In the genomic region with DNA sequence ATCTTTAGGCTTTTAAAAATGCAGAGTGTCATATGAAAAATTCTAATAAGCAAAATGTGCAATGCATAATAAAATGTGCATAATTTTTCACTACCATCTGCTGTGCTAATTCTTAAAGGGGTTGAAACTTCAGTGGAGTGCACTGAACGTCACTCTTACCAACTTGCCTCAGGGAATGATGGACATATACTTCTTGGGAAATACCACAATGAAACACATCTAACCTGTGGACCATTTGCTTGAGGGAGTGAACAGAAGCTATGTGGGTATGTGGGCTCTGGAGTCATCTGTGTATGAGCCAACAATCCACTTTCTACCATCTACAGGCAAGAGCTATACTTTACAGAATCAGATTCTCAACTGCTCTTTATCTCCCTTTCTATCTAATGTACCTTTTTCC, we compare ENCODE assay signal across 25 mouse cellular contexts. TPM values are rescaled to one million over a fixed set of nuclear protein-coding genes. Genes with fewer than 3 reads are reported as not detected.
DNase-seq lines count a peak whose midpoint lies in the region; ATAC-seq lines count a peak whose summit lies in the region.
"Had no signal": no experiment of that assay in that cellular context is flagged by ENCODE, and none has a peak within 500 bp of the region (broad histone marks: within the 10 kb centered on the region; RNA-seq: fewer than 3 reads in every experiment).

No protein-coding gene starts in this region.

- no peak overlapping the region for H3K4me3 ChIP-seq in forebrain, embryonic 14.5 days (ENCODE audit: low read depth, low read length)
- no peak overlapping the region for H3K4me3 ChIP-seq in forebrain, embryonic 12.5 days (replicated peaks)
- H3K4me3 ChIP-seq: heart, adult 2 months; heart, embryonic 10.5 days; heart, embryonic 13.5 days had no signal

- peak; percentile 42; the same call in 1 of the 2 replicates for ATAC-seq in forebrain, embryonic 14.5 days
- ATAC-seq in forebrain, embryonic 12.5 days (ENCODE audit: low FRiP score) = no peak
- ATAC-seq: inflammation-experienced regulatory T-cells, adult 6 months; intestine, embryonic 16.5 days; Patski had no signal

- no peaks in the 10 kb centered on the region for H3K36me3 ChIP-seq in forebrain, embryonic 14.5 days (ENCODE audit: control insufficient read depth, insufficient read depth, low read length)
- no peaks in the 10 kb centered on the region for H3K36me3 ChIP-seq in forebrain, embryonic 12.5 days (replicated peaks)
- H3K36me3 ChIP-seq: G1E; heart, embryonic 10.5 days; heart, embryonic 13.5 days had no signal

- DNase-seq in forebrain, embryonic 14.5 days (ENCODE audit: low spot score) = peak; percentile 38
- peak; percentile 59 for DNase-seq in layer of hippocampus, adult 9-11 months
- DNase-seq in layer of hippocampus, adult 11-12 months (ENCODE audit: low spot score) = no peak
- peak; percentile 28 for DNase-seq in brain, embryonic 18.5 days (ENCODE audit: low read depth, low spot score)
- DNase-seq in right cerebral cortex, postnatal 25 days = no peak
- no peak for DNase-seq in kidney, postnatal 10 days
- DNase-seq: adrenal gland, postnatal 10 days; adrenal gland, postnatal 36 days; B cell, adult 2 months; cerebellum, adult 18-20 months; cerebellum, adult 9-10 months; cerebellum, postnatal 14 days; gastrocnemius, postnatal 25 days; heart, adult 2 months; heart, postnatal 14 days; heart, postnatal 4 days had no signal

- H3K9me3 ChIP-seq in forebrain, embryonic 14.5 days (replicated peaks; ENCODE audit: control insufficient read depth, low read length) = no peaks in the 10 kb centered on the region
- H3K9me3 ChIP-seq in forebrain, embryonic 12.5 days = no peaks in the 10 kb centered on the region
- H3K9me3 ChIP-seq: G1E; heart, embryonic 10.5 days had no signal

- 53% methylated on average over 1 of the region's 1 CpGs for WGBS in forebrain, embryonic 14.5 days
- WGBS in forebrain, embryonic 12.5 days = 69% methylated on average over 1 of the region's 1 CpGs

- H3K27ac ChIP-seq in forebrain, embryonic 14.5 days (ENCODE audit: low read depth, low read length) = no peak overlapping the region
- H3K27ac ChIP-seq in forebrain, embryonic 12.5 days = no peak overlapping the region
- H3K27ac ChIP-seq: heart, adult 2 months; heart, embryonic 10.5 days; heart, embryonic 13.5 days had no signal

- no peak overlapping the region for H3K4me2 ChIP-seq in forebrain, embryonic 14.5 days (ENCODE audit: low read length)
- no peak overlapping the region for H3K4me2 ChIP-seq in forebrain, embryonic 12.5 days
- H3K4me2 ChIP-seq: heart, embryonic 13.5 days had no signal

- no peak overlapping the region for H3K9ac ChIP-seq in forebrain, embryonic 14.5 days (ENCODE audit: low read length)
- no peak overlapping the region for H3K9ac ChIP-seq in forebrain, embryonic 12.5 days
- H3K9ac ChIP-seq: heart, embryonic 13.5 days; hindbrain, embryonic 14.5 days had no signal

- H3K4me1 ChIP-seq in forebrain, embryonic 14.5 days (ENCODE audit: control insufficient read depth, insufficient read depth, low read length) = no peaks in the 10 kb centered on the region
- H3K4me1 ChIP-seq in forebrain, embryonic 12.5 days = peaks cover 7% of the 10 kb centered on the region
- H3K4me1 ChIP-seq: heart, embryonic 10.5 days; heart, embryonic 13.5 days had no signal

- no peaks in the 10 kb centered on the region for H3K27me3 ChIP-seq in forebrain, embryonic 14.5 days (replicated peaks; ENCODE audit: control insufficient read depth, insufficient read depth, low read length)
- no peaks in the 10 kb centered on the region for H3K27me3 ChIP-seq in forebrain, embryonic 12.5 days
- H3K27me3 ChIP-seq: CH12.LX; heart, embryonic 13.5 days had no signal

RNA-seq across cellular contexts. Expression of a gene that starts 31.5 kb away (rescaled TPM):
- 3.5 and 5.1 TPM in 2 replicates for polyA plus RNA-seq in forebrain, embryonic 14.5 days (2014; fragmentation: Nextera tagmentation; extraction: Ambion mirVana)
- 6.9 and 10.5 TPM in 2 replicates for polyA plus RNA-seq in forebrain, embryonic 12.5 days (2016; fragmentation: Nextera tagmentation; extraction: Ambion mirVana)
- polyA plus RNA-seq: G1E, Patski had no signal

Comparison
In these comparisons a context has a peak if more than half of its experiments do, and no peak if none do; other contexts are left out.
1. DNase-seq: peak in forebrain, embryonic 14.5 days (single experiment), layer of hippocampus, adult 9-11 months (single experiment) and brain, embryonic 18.5 days (single experiment); none in layer of hippocampus, adult 11-12 months (single experiment), right cerebral cortex, postnatal 25 days (single experiment) and kidney, postnatal 10 days (single experiment).